Mouse (Mus musculus): ENCODE data around the gene Mapt. TPM values are rescaled to one million over a fixed set of nuclear protein-coding genes. Genes with fewer than 3 reads are reported as not detected.

Mapt gene
- total and polyA plus RNA-seq, 3 experiments, result 30.1 to 91.6 (median 77.9) TPM

DNA sequence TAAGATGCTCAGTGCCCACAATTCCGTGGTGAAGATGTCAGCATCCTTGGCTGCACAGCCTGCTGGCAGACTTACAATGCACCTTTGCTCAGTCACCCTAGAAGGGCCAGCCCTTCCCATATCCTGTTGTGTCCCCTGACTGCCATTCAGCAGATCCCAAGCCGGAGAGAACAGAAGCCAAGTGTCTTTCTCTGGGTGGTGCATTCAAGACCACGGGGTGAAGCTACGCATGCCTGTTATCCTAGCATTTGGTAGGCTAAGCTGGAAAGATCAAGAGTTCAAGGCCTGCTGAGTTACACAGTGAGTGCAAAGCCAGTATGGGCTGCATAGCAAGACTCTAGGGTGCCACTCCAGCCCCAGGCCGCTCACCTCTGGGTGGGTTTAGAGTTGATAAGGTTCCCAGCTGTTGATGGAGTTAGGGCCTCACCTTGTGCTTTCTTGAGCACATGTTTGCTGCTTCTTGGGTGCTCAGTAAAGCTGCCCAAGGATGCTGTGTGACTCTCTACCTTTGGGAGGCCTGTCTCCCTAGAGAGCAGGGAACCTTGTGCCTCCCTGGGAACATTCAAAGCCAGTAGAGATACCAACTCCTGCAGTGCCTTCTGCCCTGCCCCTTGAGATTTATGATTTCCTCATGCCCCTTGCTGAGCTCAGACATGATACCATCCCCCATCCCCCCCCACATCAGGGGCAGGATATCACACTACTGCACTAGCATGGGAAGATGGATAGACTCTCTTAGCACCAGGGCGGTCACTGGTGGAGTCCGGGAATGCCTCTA, 61.4 kb downstream of the Mapt start:
- no peak overlapping the region for H3K4me3 ChIP-seq
- no peaks in the 10 kb centered on the region for H3K36me3 ChIP-seq (ENCODE audit: control insufficient read depth, insufficient read depth, low read length)
- intact Hi-C loops (cut with DNase I), result no loop called here
- TF ChIP-seq EP300 (IDR thresholded peaks at IDR 0.05; ENCODE audit: insufficient read depth, low read depth, low read length) (no peak), POLR2A (IDR thresholded peaks at IDR 0.05; ENCODE audit: insufficient read depth, low read depth, low read length) (no peak), CTCF (IDR thresholded peaks at IDR 0.05) (no peak)
- no peaks in the 10 kb centered on the region for H3K79me2 ChIP-seq (replicated peaks; ENCODE audit: control insufficient read depth, insufficient read depth, low read length)
- H3K9ac ChIP-seq (ENCODE audit: low read depth, low read length), result no peak overlapping the region
- no peaks in the 10 kb centered on the region for H3K27me3 ChIP-seq (ENCODE audit: control insufficient read depth, insufficient read depth, low read length)
- no peaks in the 10 kb centered on the region for H3K4me1 ChIP-seq (ENCODE audit: control insufficient read depth, insufficient read depth, low read length)
- WGBS, result 74% methylated on average over 7 of the region's 7 CpGs
- no peak overlapping the region for H3K27ac ChIP-seq
- DNase-seq, result no peak

DNA sequence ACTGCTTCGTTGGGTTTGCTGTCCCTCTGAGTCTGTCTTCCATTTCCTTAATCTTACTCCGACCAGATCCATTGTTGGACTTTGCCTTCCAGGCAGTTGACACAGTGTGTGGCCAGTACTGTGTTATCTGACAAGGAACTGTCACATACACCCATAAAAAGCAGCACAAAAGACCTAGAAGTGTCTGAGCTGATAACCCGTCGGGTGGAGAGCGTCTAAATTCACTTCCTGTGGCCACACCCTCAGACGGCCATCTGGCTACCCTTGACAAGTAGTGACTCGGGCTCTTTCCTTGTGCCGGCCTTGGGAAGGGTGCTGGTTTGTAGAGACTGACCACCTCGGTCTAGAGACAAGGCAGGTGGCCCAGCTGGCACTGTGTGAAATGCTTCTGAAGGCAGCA, 62.1 kb downstream of the Mapt start:
- no peaks in the 10 kb centered on the region for H3K27me3 ChIP-seq (ENCODE audit: control insufficient read depth, insufficient read depth, low read length)
- H3K36me3 ChIP-seq (ENCODE audit: control insufficient read depth, insufficient read depth, low read length), result no peaks in the 10 kb centered on the region
- TF ChIP-seq EP300 (IDR thresholded peaks at IDR 0.05; ENCODE audit: insufficient read depth, low read depth, low read length), result no peak
- TF ChIP-seq CTCF (IDR thresholded peaks at IDR 0.05), result no peak
- no peak for TF ChIP-seq POLR2A (IDR thresholded peaks at IDR 0.05; ENCODE audit: insufficient read depth, low read depth, low read length)
- no peak for DNase-seq
- H3K79me2 ChIP-seq (replicated peaks; ENCODE audit: control insufficient read depth, insufficient read depth, low read length), result no peaks in the 10 kb centered on the region
- H3K9ac ChIP-seq (ENCODE audit: low read depth, low read length), result no peak overlapping the region
- no peak overlapping the region for H3K4me3 ChIP-seq
- WGBS, result 37% methylated on average over 9 of the region's 9 CpGs
- no peak overlapping the region for H3K27ac ChIP-seq
- no peaks in the 10 kb centered on the region for H3K4me1 ChIP-seq (ENCODE audit: control insufficient read depth, insufficient read depth, low read length)
- intact Hi-C loops (cut with DNase I), result no loop called here

DNA sequence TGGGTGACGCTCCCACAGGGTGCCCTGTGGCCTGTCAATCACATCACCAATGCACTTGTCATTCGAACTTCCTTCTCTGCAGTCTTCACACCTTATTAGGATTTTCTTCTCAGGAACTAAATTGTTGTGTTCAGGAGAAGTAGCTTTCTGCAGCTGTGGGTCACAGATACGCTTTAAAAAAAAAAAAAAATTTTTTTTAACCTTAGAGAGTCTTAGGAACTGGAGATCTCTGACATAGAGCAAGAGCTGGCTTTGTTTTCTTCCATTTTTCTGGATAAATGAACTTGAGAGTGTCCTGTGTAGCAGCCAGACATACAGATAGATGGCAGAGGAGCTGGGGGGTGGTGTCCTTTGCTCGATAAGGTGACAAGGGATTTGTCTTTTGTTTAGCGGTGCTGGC, 64.0 kb downstream of the Mapt start:
- no peaks in the 10 kb centered on the region for H3K27me3 ChIP-seq (ENCODE audit: control insufficient read depth, insufficient read depth, low read length)
- H3K9ac ChIP-seq (ENCODE audit: low read depth, low read length), result no peak overlapping the region
- TF ChIP-seq CTCF (IDR thresholded peaks at IDR 0.05) (no peak), EP300 (IDR thresholded peaks at IDR 0.05; ENCODE audit: insufficient read depth, low read depth, low read length) (no peak), POLR2A (IDR thresholded peaks at IDR 0.05; ENCODE audit: insufficient read depth, low read depth, low read length) (no peak)
- no peak overlapping the region for H3K27ac ChIP-seq
- no peaks in the 10 kb centered on the region for H3K79me2 ChIP-seq (replicated peaks; ENCODE audit: control insufficient read depth, insufficient read depth, low read length)
- H3K4me1 ChIP-seq (ENCODE audit: control insufficient read depth, insufficient read depth, low read length), result no peaks in the 10 kb centered on the region
- no peak overlapping the region for H3K4me3 ChIP-seq
- H3K36me3 ChIP-seq (ENCODE audit: control insufficient read depth, insufficient read depth, low read length), result no peaks in the 10 kb centered on the region
- intact Hi-C loops (cut with DNase I), result no loop called here
- no peak for DNase-seq
- WGBS, result 63% methylated on average over 5 of the region's 5 CpGs

DNA sequence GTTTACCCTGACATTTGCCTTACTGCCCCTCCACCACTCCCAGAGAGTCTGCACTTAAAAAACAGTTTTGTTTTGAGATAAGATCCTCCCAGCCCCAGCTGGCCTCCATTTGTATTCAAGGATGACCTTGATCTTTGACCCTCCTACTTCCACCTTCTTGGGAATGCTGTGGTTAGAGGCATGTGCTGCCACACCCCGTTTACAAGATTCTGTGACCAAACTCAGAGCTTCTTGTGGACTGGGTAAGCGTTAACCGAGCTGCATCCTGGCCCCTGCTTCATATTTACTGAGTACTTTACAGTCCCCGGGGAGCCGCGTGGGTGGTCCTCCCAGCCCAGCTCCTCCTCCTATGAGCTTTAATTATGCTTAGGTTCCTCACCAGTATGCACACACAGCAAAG, 64.5 kb downstream of the Mapt start:
- Histone ChIP-seq H3K79me2 (replicated peaks; ENCODE audit: control insufficient read depth, insufficient read depth, low read length) (no peaks in the 10 kb centered on the region), H3K27me3 (ENCODE audit: control insufficient read depth, insufficient read depth, low read length) (no peaks in the 10 kb centered on the region), H3K27ac (no peak overlapping the region), H3K36me3 (ENCODE audit: control insufficient read depth, insufficient read depth, low read length) (no peaks in the 10 kb centered on the region), H3K4me1 (ENCODE audit: control insufficient read depth, insufficient read depth, low read length) (no peaks in the 10 kb centered on the region), H3K9ac (ENCODE audit: low read depth, low read length) (no peak overlapping the region), H3K4me3 (no peak overlapping the region)
- 34% methylated on average over 6 of the region's 6 CpGs for WGBS
- intact Hi-C loops (cut with DNase I), result no loop called here
- no peak for DNase-seq
- TF ChIP-seq CTCF (IDR thresholded peaks at IDR 0.05), result no peak
- TF ChIP-seq POLR2A (IDR thresholded peaks at IDR 0.05; ENCODE audit: insufficient read depth, low read depth, low read length), result no peak
- TF ChIP-seq EP300 (IDR thresholded peaks at IDR 0.05; ENCODE audit: insufficient read depth, low read depth, low read length), result no peak

DNA sequence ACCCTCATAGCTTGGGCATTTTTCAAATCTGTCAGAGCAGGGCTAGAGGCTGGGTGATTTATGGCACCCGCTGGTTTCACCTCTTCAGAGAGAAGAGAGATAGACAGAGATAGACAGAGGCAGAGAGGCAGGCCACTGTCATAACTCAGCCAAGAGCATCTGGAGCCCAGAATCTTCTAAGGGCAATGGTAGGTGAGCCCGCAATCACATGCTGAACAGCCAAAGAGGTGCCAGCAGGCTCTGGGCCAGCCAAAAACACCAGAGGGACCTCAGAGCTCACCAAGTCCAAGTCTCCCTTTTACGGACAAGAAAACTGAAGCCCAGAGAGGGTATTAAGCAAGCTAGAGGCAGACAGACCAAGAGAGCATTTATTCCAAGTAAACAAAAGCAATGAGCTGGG, 66.5 kb downstream of the Mapt start:
- TF ChIP-seq POLR2A (IDR thresholded peaks at IDR 0.05; ENCODE audit: insufficient read depth, low read depth, low read length) (no peak), CTCF (IDR thresholded peaks at IDR 0.05) (no peak), EP300 (IDR thresholded peaks at IDR 0.05; ENCODE audit: insufficient read depth, low read depth, low read length) (no peak)
- Histone ChIP-seq H3K27me3 (ENCODE audit: control insufficient read depth, insufficient read depth, low read length) (no peaks in the 10 kb centered on the region), H3K4me3 (no peak overlapping the region), H3K9ac (ENCODE audit: low read depth, low read length) (no peak overlapping the region), H3K79me2 (replicated peaks; ENCODE audit: control insufficient read depth, insufficient read depth, low read length) (no peaks in the 10 kb centered on the region), H3K36me3 (ENCODE audit: control insufficient read depth, insufficient read depth, low read length) (no peaks in the 10 kb centered on the region), H3K27ac (peak overlapping the region; percentile 26), H3K4me1 (ENCODE audit: control insufficient read depth, insufficient read depth, low read length) (no peaks in the 10 kb centered on the region; the same call in 1 of the 2 replicates)
- WGBS, result 66% methylated on average over 3 of the region's 3 CpGs
- intact Hi-C loops (cut with DNase I), result no loop called here
- DNase-seq, result peak in 1 of 2 experiments; percentile 64

DNA sequence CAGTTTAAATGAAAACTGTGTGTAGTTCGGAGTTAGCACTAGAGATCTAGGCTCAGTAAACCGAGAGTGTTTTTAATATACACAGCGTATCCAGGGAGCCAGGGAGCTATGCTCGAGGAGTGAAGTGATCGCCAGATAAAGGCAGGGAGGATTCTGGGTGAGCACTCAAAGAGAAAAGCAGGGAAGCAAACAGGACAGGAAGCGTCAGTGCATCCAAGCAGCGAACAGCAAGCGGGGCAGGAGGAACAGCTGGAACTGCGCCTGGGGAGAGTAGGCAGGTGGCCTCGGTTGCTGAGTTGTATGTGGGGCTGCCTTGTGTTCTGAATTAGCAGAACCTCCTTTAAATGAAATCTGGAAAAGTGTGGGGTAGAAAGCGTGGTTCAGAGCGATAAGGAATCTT, 71.4 kb downstream of the Mapt start:
- H3K36me3 ChIP-seq (ENCODE audit: control insufficient read depth, insufficient read depth, low read length), result no peaks in the 10 kb centered on the region
- 41% methylated on average over 12 of the region's 12 CpGs for WGBS
- H3K27me3 ChIP-seq (ENCODE audit: control insufficient read depth, insufficient read depth, low read length), result no peaks in the 10 kb centered on the region
- intact Hi-C loops (cut with DNase I), result no loop called here
- H3K4me1 ChIP-seq (ENCODE audit: control insufficient read depth, insufficient read depth, low read length), result no peaks in the 10 kb centered on the region; the same call in 1 of the 2 replicates
- no peak overlapping the region for H3K27ac ChIP-seq
- TF ChIP-seq POLR2A (IDR thresholded peaks at IDR 0.05; ENCODE audit: insufficient read depth, low read depth, low read length) (no peak), CTCF (IDR thresholded peaks at IDR 0.05) (no peak), EP300 (IDR thresholded peaks at IDR 0.05; ENCODE audit: insufficient read depth, low read depth, low read length) (no peak)
- H3K9ac ChIP-seq (ENCODE audit: low read depth, low read length), result no peak overlapping the region
- H3K4me3 ChIP-seq, result no peak overlapping the region
- H3K79me2 ChIP-seq (replicated peaks; ENCODE audit: control insufficient read depth, insufficient read depth, low read length), result no peaks in the 10 kb centered on the region
- no peak for DNase-seq
